Mouse (Mus musculus): ENCODE measurements around the gene Prkn.

Gene Prkn

GRCm38 (mm10) chr17:11392622-11393294 is 552.6 kb downstream of the Prkn start:
- DNase-seq (ENCODE audit: extremely low spot score, low read depth, low spot score), result no peak

GRCm38 (mm10) chr17:11394607-11395006 is 554.4 kb downstream of the Prkn start:
- DNase-seq (ENCODE audit: extremely low spot score, low read depth, low spot score), result no peak

GRCm38 (mm10) chr17:11397678-11398077 is 557.5 kb downstream of the Prkn start:
- DNase-seq (ENCODE audit: extremely low spot score, low read depth, low spot score), result no peak

- no peak for DNase-seq (ENCODE audit: extremely low spot score, low read depth, low spot score)
Observed at GRCm38 (mm10) chr17:11402225-11402875, 562.2 kb downstream of the Prkn start.

GRCm38 (mm10) chr17:11411414-11411813 is 571.2 kb downstream of the Prkn start:
- DNase-seq (ENCODE audit: extremely low spot score, low read depth, low spot score), result no peak

GRCm38 (mm10) chr17:11413688-11414087 is 573.5 kb downstream of the Prkn start:
- DNase-seq (ENCODE audit: extremely low spot score, low read depth, low spot score), result no peak

- no peak for DNase-seq (ENCODE audit: extremely low spot score, low read depth, low spot score)
Observed at GRCm38 (mm10) chr17:11414288-11414687, 574.1 kb downstream of the Prkn start.

- DNase-seq (ENCODE audit: extremely low spot score, low read depth, low spot score), result no peak
Observed at GRCm38 (mm10) chr17:11417150-11417549, 577.0 kb downstream of the Prkn start.

GRCm38 (mm10) chr17:11419484-11419883 is 579.3 kb downstream of the Prkn start:
- DNase-seq (ENCODE audit: extremely low spot score, low read depth, low spot score), result no peak

- no peak for DNase-seq (ENCODE audit: extremely low spot score, low read depth, low spot score)
Observed at GRCm38 (mm10) chr17:11420839-11421238, 580.7 kb downstream of the Prkn start.

- DNase-seq (ENCODE audit: extremely low spot score, low read depth, low spot score), result no peak
Observed at GRCm38 (mm10) chr17:11421264-11421940, 581.2 kb downstream of the Prkn start.

- DNase-seq (ENCODE audit: extremely low spot score, low read depth, low spot score), result no peak
Observed at GRCm38 (mm10) chr17:11431323-11431722, 591.1 kb downstream of the Prkn start.

GRCm38 (mm10) chr17:11432593-11432992 is 592.4 kb downstream of the Prkn start:
- DNase-seq (ENCODE audit: extremely low spot score, low read depth, low spot score), result no peak

GRCm38 (mm10) chr17:11462721-11463120 is 622.5 kb downstream of the Prkn start:
- DNase-seq (ENCODE audit: extremely low spot score, low read depth, low spot score), result no peak

- DNase-seq (ENCODE audit: extremely low spot score, low read depth, low spot score), result no peak
Observed at GRCm38 (mm10) chr17:11466095-11466494, 625.9 kb downstream of the Prkn start.

- no peak for DNase-seq (ENCODE audit: extremely low spot score, low read depth, low spot score)
Observed at GRCm38 (mm10) chr17:11468624-11469023, 628.4 kb downstream of the Prkn start.

- no peak for DNase-seq (ENCODE audit: extremely low spot score, low read depth, low spot score)
Observed at GRCm38 (mm10) chr17:11483032-11483431, 642.8 kb downstream of the Prkn start.

- DNase-seq (ENCODE audit: extremely low spot score, low read depth, low spot score), result no peak
Observed at GRCm38 (mm10) chr17:11490051-11490450, 649.9 kb downstream of the Prkn start.

- DNase-seq (ENCODE audit: extremely low spot score, low read depth, low spot score), result no peak
Observed at GRCm38 (mm10) chr17:11502556-11502955, 662.4 kb downstream of the Prkn start.

GRCm38 (mm10) chr17:11504496-11504895 is 664.3 kb downstream of the Prkn start:
- DNase-seq (ENCODE audit: extremely low spot score, low read depth, low spot score), result no peak

GRCm38 (mm10) chr17:11507082-11507481 is 666.9 kb downstream of the Prkn start:
- DNase-seq (ENCODE audit: extremely low spot score, low read depth, low spot score), result no peak

GRCm38 (mm10) chr17:11510081-11510480 is 669.9 kb downstream of the Prkn start:
- DNase-seq (ENCODE audit: extremely low spot score, low read depth, low spot score), result no peak
